Mouse (Mus musculus) gastrocnemius, postnatal 4 days (tissue): Measurements from ENCODE around the gene Setd7. TPM values are rescaled to one million over a fixed set of nuclear protein-coding genes. Genes with fewer than 3 reads are reported as not detected.

Experiments used
- DNase-seq, 2 experiments: peaks; one replicate each; pipeline ENCODE4 v3.0.0; 2021 to 2022; ENCODE audit warnings: low spot score in 2 of 2, mixed read lengths in 2 of 2
- total RNA-seq, 2 experiments: library from RNA; stranded (reverse); gene quantifications; 2 replicates each; pipeline ENCODE4 v1.2.3; 2021

Setd7 gene
- total RNA-seq, 2 experiments from 2014 or later = 74.5 to 82.5 TPM

GRCm38 (mm10) chr3:51559594-51560450 lies 857 bp downstream of the Setd7 start:
- peak; percentile 72 to 85 for DNase-seq

- no peak for DNase-seq
Measured at GRCm38 (mm10) chr3:51555583-51555982, 5.1 kb downstream of the Setd7 start.

- no peak for DNase-seq
Measured at GRCm38 (mm10) chr3:51554836-51555235, 5.8 kb downstream of the Setd7 start.

GRCm38 (mm10) chr3:51554067-51554466 lies 6.6 kb downstream of the Setd7 start:
- DNase-seq = no peak

GRCm38 (mm10) chr3:51553497-51553875 lies 7.2 kb downstream of the Setd7 start:
- peak; percentile 62 to 81 for DNase-seq

GRCm38 (mm10) chr3:51552841-51553496 lies 7.7 kb downstream of the Setd7 start:
- no peak for DNase-seq

- DNase-seq = no peak
Measured at GRCm38 (mm10) chr3:51552197-51552596, 8.5 kb downstream of the Setd7 start.

- DNase-seq = no peak
Measured at GRCm38 (mm10) chr3:51548987-51549579, 11.6 kb downstream of the Setd7 start.

GRCm38 (mm10) chr3:51547577-51547976 lies 13.1 kb downstream of the Setd7 start:
- DNase-seq = no peak

GRCm38 (mm10) chr3:51544442-51545128 lies 16.1 kb downstream of the Setd7 start:
- DNase-seq = no peak

- no peak for DNase-seq
Measured at GRCm38 (mm10) chr3:51540659-51541058, 20.0 kb downstream of the Setd7 start.

GRCm38 (mm10) chr3:51539567-51540408 lies 20.9 kb downstream of the Setd7 start:
- peak; percentile 55 to 80 for DNase-seq

GRCm38 (mm10) chr3:51534013-51534412 lies 26.7 kb downstream of the Setd7 start:
- DNase-seq = no peak

- DNase-seq = no peak
Measured at GRCm38 (mm10) chr3:51533573-51533972, 27.1 kb downstream of the Setd7 start.

GRCm38 (mm10) chr3:51532282-51532620 lies 28.4 kb downstream of the Setd7 start:
- DNase-seq = no peak

GRCm38 (mm10) chr3:51531473-51532281 lies 29.0 kb downstream of the Setd7 start:
- peak in 1 of 2 experiments; percentile 48 for DNase-seq

- DNase-seq = no peak
Measured at GRCm38 (mm10) chr3:51526891-51527290, 33.8 kb downstream of the Setd7 start.

- no peak for DNase-seq
Measured at GRCm38 (mm10) chr3:51525186-51525785, 35.4 kb downstream of the Setd7 start.

GRCm38 (mm10) chr3:51521262-51521661 lies 39.4 kb downstream of the Setd7 start:
- no peak for DNase-seq
